Mouse (Mus musculus): ENCODE measurements around the gene Olfr1161.
"Not testable (repeated sequence)": the region's sequence is repeated elsewhere in the genome, so short reads cannot be mapped to it uniquely, and the experiment has no call there.

Olfr1161 gene

DNA sequence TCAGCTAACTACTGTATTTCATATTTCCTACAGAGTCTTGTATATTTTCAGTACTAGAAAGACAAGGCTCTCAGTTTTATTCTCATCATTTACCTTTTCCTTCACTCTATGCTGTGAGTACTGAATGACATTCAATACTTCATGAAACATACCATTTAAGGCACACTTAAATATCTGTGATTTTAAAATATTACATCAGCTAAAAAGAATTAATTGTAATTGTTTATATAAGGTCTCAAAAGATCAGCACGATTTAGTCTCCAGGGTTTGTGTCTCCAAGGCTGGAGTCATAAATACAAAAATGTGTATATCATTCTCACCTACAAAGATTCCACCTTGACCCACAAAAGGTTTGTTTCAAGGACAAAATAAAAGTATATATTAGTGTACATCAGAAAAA lies at the start of gene Olfr1161:
Gene Olfr1161, plus strand, starts transcription at position 301 of the 400 bp plus-strand sequence.
- DNase-seq (ENCODE audit: low read depth, low spot score); H3K27me3 ChIP-seq (ENCODE audit: control insufficient read depth, insufficient read depth, low read length, poor library complexity, severe bottlenecking); H3K36me3 ChIP-seq (ENCODE audit: control insufficient read depth, insufficient read depth, low read length, poor library complexity, severe bottlenecking): not testable (repeated sequence)

DNA sequence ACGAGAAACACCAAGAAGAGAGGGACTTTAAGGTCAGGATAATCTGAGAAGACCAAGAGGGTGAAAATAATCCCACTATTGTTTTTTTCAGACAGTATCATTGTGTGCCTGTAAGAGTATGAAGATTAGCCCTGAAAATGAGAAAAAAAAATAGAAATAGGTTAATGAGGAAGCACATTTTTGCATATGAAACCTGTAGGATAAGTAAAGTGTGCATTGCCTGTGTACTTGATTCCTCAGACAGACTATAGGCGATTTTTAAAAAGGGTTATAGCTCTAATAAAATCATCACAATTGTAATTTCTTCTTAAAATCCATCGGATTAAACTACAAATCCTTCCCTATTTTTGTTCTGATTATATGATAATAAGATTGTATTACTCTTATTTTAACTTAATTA lies 48.0 kb upstream of the Olfr1161 start, which contains the start of gene Olfr74:
Gene Olfr74, minus strand, starts transcription at position 101 of the 400 bp plus-strand sequence.
- no peaks in the 10 kb centered on the region for H3K27me3 ChIP-seq (ENCODE audit: control insufficient read depth, insufficient read depth, low read length, poor library complexity, severe bottlenecking)
- no peak for DNase-seq (ENCODE audit: low read depth, low spot score)
- no peaks in the 10 kb centered on the region for H3K36me3 ChIP-seq (ENCODE audit: control insufficient read depth, insufficient read depth, low read length, poor library complexity, severe bottlenecking)

- DNase-seq (ENCODE audit: low read depth, low spot score), result no peak
- Histone ChIP-seq H3K27me3 (ENCODE audit: control insufficient read depth, insufficient read depth, low read length, poor library complexity, severe bottlenecking) (no peaks in the 10 kb centered on the region), H3K36me3 (ENCODE audit: control insufficient read depth, insufficient read depth, low read length, poor library complexity, severe bottlenecking) (no peaks in the 10 kb centered on the region)
Observed at GRCm38 (mm10) chr2:87989813-87990212, 32.8 kb upstream of the Olfr1161 start, which contains the start of gene Olfr1158. Gene Olfr1158 (plus strand): TSS chr2:87990113.

- DNase-seq (ENCODE audit: low read depth, low spot score), result no peak
- H3K36me3 ChIP-seq (ENCODE audit: control insufficient read depth, insufficient read depth, low read length, poor library complexity, severe bottlenecking), result no peaks in the 10 kb centered on the region
- no peaks in the 10 kb centered on the region for H3K27me3 ChIP-seq (ENCODE audit: control insufficient read depth, insufficient read depth, low read length, poor library complexity, severe bottlenecking)
Observed at GRCm38 (mm10) chr2:88007515-88008318, 14.9 kb upstream of the Olfr1161 start, which contains the start of gene Olfr1160. Gene Olfr1160 (minus strand): TSS chr2:88008268.

DNA sequence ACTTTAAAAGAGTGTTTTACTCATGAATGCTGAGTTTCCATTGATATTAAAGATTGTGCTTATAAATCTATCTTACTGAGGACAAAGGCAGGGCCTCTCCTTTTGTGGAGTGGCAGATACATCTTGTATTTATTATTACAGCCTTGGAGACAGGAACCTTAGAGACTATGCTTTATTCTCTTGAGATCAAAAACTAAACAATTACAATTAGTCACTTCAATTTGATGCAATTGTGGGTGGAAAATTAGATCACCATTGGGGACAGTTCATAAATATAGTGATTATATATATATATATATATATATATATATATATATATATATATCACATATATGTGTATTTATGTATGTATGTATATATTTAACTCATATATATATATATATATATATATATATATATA lies 15.0 kb downstream of the Olfr1161 start, which contains the start of gene Olfr73:
Gene Olfr73, minus strand, starts transcription at position 101 of the 400 bp plus-strand sequence.
- DNase-seq (ENCODE audit: low read depth, low spot score), result no peak
- no peaks in the 10 kb centered on the region for H3K36me3 ChIP-seq (ENCODE audit: control insufficient read depth, insufficient read depth, low read length, poor library complexity, severe bottlenecking)
- no peaks in the 10 kb centered on the region for H3K27me3 ChIP-seq (ENCODE audit: control insufficient read depth, insufficient read depth, low read length, poor library complexity, severe bottlenecking)

- no peaks in the 10 kb centered on the region for H3K27me3 ChIP-seq (ENCODE audit: control insufficient read depth, insufficient read depth, low read length, poor library complexity, severe bottlenecking)
- no peak for DNase-seq (ENCODE audit: low read depth, low spot score)
- H3K36me3 ChIP-seq (ENCODE audit: control insufficient read depth, insufficient read depth, low read length, poor library complexity, severe bottlenecking), result no peaks in the 10 kb centered on the region
Observed at GRCm38 (mm10) chr2:88051029-88051428, 28.5 kb downstream of the Olfr1161 start, which contains the start of gene Olfr1162. Gene Olfr1162 (minus strand): TSS chr2:88051129.

DNA sequence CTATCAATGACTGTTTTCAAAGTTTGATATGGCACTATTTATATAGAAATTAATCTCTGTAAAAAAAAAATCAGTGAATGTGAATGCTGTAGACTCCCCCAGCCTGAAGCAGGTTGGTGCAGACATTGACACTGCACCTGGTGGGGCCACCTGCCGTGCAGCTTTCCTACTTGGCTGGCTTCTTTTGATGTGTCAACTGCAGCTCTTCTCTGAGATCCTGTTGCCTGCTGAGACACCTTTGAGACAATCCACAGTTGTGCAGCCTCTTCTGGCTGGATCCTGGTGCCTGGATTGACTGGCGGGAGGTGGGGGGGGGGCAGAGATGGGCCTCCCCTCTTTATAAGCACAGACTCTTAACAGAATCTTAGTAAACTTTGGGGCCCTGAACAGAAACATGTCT lies 41.0 kb downstream of the Olfr1161 start:
- Histone ChIP-seq H3K36me3 (ENCODE audit: control insufficient read depth, insufficient read depth, low read length, poor library complexity, severe bottlenecking) (no peaks in the 10 kb centered on the region), H3K27me3 (ENCODE audit: control insufficient read depth, insufficient read depth, low read length, poor library complexity, severe bottlenecking) (no peaks in the 10 kb centered on the region)
- no peak for DNase-seq (ENCODE audit: low read depth, low spot score)

DNA sequence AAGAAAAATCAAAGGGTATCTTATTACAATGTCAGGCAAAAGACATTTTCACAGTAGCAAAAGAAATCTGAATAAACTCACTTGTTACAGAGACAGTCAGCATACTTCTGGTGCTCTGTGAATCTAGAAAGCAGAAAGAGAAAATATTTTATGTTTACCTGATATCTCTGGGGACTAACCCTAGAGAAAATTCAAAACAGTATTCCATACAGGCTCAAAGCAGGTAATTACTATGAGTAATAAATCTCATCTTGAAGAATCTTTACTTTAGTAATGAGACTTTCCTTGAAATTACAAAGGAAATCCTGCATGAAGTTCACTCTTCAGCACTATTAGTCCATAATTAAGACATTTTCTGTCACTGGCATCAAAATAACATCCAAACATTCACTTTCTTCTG lies 49.2 kb downstream of the Olfr1161 start, which contains the start of gene Olfr1163:
Gene Olfr1163, minus strand, starts transcription at position 101 of the 400 bp plus-strand sequence.
- DNase-seq (ENCODE audit: low read depth, low spot score), result no peak
- Histone ChIP-seq H3K27me3 (ENCODE audit: control insufficient read depth, insufficient read depth, low read length, poor library complexity, severe bottlenecking) (no peaks in the 10 kb centered on the region), H3K36me3 (ENCODE audit: control insufficient read depth, insufficient read depth, low read length, poor library complexity, severe bottlenecking) (no peaks in the 10 kb centered on the region)
